Mouse (Mus musculus): ENCODE results near the gene Tbcd. TPM values are rescaled to one million over a fixed set of nuclear protein-coding genes. Genes with fewer than 3 reads are reported as not detected.

Gene Tbcd
- 61.8 and 64.8 TPM in 2 replicates for polyA plus RNA-seq (2015; fragmentation: Nextera tagmentation; extraction: Ambion mirVana)

DNA sequence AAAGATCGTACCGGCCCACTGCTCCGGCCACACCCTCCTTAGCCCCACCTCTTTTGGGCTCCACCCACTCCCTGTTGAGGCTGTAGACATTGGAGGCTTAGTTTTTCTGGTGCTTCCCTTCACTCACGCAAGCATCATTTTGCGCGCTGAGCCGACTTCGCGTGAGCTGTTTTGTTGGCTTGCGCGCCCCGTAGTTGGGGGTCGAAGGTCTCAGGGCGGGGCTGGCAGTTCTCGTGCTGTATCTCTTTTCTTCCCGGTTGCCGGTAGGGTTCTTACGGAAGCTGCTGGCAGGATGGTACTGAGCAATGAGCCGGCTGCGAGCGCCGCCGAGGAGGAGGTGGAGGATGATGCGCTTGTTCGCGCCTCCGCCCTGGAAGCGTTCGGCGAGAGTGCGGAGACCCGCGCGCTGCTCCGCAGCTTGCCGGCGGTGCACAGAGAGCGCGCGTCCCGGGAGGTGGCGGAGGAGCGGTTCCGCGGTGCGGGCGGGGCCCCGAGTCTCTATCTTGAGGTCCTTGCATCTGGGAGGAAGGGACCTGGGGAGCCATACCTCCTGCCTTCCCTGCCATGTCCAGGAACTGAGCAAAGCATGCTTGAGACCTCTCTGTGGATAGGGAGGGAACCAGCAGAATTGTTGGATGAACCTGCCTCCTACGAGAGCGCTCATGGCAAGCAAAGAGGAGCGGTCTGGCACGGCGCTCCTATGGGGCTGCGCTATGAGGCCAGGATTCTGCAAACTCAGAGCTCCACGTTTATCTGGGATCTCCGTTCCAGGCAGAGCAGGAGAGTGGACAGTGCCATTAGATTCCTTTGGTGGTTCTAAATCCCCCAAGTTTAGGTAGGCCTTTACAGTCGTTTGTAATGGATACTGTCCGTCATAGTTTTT is at the start of gene Tbcd:
Gene Tbcd, plus strand, starts transcription at position 197 of the 883 bp plus-strand sequence.
- H3K27ac ChIP-seq, result peak within 1 kb of the TSS; percentile 86
- peak within 1 kb of the TSS; percentile 80 for H3K4me3 ChIP-seq
- no peaks in the 10 kb centered on the region for H3K27me3 ChIP-seq (replicated peaks)
- peak within 1 kb of the TSS; percentile 59 for H3K4me2 ChIP-seq
- peak; percentile 95 for ATAC-seq (replicated peaks)
- H3K4me1 ChIP-seq, result peaks cover 24% of the 10 kb centered on the region
- WGBS, result under 1% methylated on average over 58 of the region's 58 CpGs
- H3K9ac ChIP-seq, result peak within 1 kb of the TSS; percentile 70
- H3K36me3 ChIP-seq (replicated peaks), result 0 out of 2 replicates have a peak, but pooled peaks cover 12% of the 10 kb centered on the region
- no peaks in the 10 kb centered on the region for H3K9me3 ChIP-seq

DNA sequence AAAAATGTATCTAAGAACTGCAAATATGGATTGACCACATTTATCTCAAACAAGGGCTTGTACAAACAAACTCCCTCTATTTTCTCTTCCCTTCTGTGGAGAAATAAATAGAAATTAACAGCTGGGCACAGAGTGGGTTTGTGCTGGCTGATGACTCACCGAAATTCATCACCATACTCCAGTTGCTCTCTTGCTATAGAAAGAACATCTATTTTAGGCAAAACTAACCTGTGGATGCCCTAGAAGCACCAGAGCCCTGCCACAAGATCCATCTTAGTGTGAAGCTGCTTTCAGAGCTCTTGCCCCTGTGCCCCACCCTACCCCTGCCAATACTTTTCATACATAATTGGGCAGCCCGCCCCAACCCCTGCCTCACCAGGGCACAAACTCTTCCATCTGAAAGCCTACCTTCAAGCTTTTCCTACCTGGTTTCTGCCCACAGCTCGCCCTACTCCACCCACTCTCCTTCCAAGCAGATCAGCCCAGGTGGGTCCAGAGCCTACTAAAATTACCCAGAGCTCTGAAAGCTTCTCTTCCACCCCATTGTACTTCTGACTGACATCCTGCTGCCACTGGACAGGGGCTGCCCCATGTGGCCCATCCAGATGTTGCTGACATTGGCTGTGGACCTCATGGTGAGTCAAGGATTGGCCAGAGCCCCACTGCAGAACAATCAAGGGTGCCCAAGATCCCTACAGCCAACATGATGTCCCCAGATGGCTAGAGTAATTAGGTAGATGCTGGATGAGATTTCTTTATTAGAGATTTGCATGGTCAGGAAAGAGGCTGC is 44.2 kb upstream of the Tbcd start:
- H3K4me1 ChIP-seq, result no peaks in the 10 kb centered on the region
- no peak overlapping the region for H3K9ac ChIP-seq
- no peaks in the 10 kb centered on the region for H3K36me3 ChIP-seq (replicated peaks)
- ATAC-seq (replicated peaks), result no peak
- no peak overlapping the region for H3K4me3 ChIP-seq
- no peak overlapping the region for H3K27ac ChIP-seq
- WGBS, result 79% methylated on average over 3 of the region's 3 CpGs
- no peaks in the 10 kb centered on the region for H3K27me3 ChIP-seq (replicated peaks)
- H3K9me3 ChIP-seq, result no peaks in the 10 kb centered on the region
- H3K4me2 ChIP-seq, result no peak overlapping the region

DNA sequence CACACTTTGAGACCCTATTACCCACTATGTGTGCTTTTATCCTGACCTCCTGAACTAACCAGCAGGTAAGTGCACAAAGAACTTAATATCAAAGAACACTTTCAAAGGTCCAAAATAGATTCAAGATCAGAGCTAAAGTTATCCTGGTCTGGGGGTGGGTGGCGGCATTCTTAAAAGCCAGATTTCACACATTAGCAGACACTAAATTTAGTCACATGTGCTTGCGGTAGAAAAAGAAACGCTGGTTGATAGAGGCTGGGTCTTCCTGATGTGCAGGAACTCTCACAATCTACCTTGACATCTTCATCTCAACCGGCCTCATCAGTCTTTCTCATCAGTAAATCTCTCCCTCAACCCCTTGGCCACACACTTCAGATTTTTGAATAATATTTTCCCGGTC is 37.0 kb upstream of the Tbcd start:
- H3K4me2 ChIP-seq, result no peak overlapping the region
- no peak for ATAC-seq (replicated peaks)
- H3K36me3 ChIP-seq (replicated peaks), result no peaks in the 10 kb centered on the region
- H3K4me1 ChIP-seq, result no peaks in the 10 kb centered on the region
- no peaks in the 10 kb centered on the region for H3K27me3 ChIP-seq (replicated peaks)
- no peaks in the 10 kb centered on the region for H3K9me3 ChIP-seq
- WGBS, result 89% methylated on average over 5 of the region's 5 CpGs
- no peak overlapping the region for H3K4me3 ChIP-seq
- no peak overlapping the region for H3K9ac ChIP-seq
- no peak overlapping the region for H3K27ac ChIP-seq

DNA sequence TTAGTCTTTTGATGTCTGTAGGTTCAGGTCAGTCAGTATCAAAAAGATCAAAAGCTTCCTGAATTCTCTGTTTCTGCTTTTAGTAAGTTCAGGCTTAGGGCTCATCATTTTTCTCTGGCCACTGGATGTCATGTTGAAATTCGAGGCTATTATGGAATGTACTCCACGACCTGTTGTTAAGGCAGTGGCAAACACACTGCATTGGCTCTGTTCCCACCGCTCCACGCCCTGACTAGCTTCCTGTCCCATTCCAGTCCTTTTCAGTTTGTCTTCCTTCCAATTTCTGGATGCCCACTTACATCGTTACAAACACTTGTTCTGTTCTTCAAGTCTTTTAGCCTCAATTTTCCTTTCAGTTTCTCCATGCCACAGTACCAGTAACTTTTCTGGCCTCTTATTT is 36.4 kb upstream of the Tbcd start:
- no peak for ATAC-seq (replicated peaks)
- H3K9ac ChIP-seq, result no peak overlapping the region
- H3K36me3 ChIP-seq (replicated peaks), result no peaks in the 10 kb centered on the region
- H3K27me3 ChIP-seq (replicated peaks), result no peaks in the 10 kb centered on the region
- H3K4me1 ChIP-seq, result peaks cover 1% of the 10 kb centered on the region
- no peak overlapping the region for H3K4me2 ChIP-seq
- H3K27ac ChIP-seq, result no peak overlapping the region
- no peaks in the 10 kb centered on the region for H3K9me3 ChIP-seq
- H3K4me3 ChIP-seq, result no peak overlapping the region
- WGBS, result 72% methylated on average over 5 of the region's 5 CpGs

DNA sequence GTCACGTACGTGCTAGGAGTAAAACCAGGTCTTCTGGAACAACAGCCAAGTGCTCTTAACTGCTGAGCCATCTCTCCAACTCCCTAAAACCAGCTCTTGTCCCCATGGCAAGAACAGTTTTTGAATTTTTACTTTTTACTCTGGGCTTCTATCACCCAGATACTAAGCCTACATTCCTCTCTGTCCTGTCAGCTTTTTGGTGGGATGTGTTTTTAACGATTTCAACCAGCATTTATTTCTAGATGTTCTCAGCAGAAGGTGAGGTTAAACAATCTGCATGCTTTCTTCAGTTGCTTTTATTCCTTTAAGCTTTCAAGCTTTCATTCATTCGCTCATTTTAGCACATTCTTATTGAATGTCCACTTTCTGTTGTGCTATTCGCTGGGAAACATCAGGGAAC is 33.8 kb upstream of the Tbcd start:
- ATAC-seq (replicated peaks), result no peak
- Histone ChIP-seq H3K4me1 (peaks cover 16% of the 10 kb centered on the region), H3K27ac (no peak overlapping the region), H3K4me2 (no peak overlapping the region), H3K9ac (no peak overlapping the region), H3K9me3 (no peaks in the 10 kb centered on the region), H3K27me3 (replicated peaks) (no peaks in the 10 kb centered on the region), H3K4me3 (no peak overlapping the region), H3K36me3 (replicated peaks) (no peaks in the 10 kb centered on the region)
- 87% methylated on average over 5 of the region's 5 CpGs for WGBS

DNA sequence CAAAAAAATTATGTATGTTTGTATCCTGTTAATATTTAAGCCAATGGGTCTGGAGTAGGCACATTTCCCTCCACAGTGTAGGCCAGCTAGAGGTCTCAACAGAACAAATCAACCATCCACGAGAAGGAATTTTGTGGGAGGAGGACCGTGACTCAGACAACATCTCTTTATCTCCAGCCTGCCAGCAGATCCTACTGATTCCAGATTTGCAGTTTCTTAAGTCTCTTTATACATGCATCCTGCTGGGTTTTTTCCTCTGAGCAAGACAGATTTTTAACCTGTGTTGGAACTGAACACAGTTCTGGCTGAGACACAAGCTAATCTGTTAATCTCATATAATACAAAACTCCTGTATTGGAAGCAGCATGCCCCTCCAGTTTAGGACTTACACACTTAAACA is 32.8 kb upstream of the Tbcd start:
- H3K27me3 ChIP-seq (replicated peaks), result no peaks in the 10 kb centered on the region
- WGBS, result 46% methylated on average over 2 of the region's 2 CpGs
- H3K4me1 ChIP-seq, result peaks cover 16% of the 10 kb centered on the region
- H3K4me3 ChIP-seq, result no peak overlapping the region
- H3K9ac ChIP-seq, result no peak overlapping the region
- ATAC-seq (replicated peaks), result no peak
- H3K9me3 ChIP-seq, result no peaks in the 10 kb centered on the region
- no peak overlapping the region for H3K4me2 ChIP-seq
- H3K36me3 ChIP-seq (replicated peaks), result no peaks in the 10 kb centered on the region
- no peak overlapping the region for H3K27ac ChIP-seq

DNA sequence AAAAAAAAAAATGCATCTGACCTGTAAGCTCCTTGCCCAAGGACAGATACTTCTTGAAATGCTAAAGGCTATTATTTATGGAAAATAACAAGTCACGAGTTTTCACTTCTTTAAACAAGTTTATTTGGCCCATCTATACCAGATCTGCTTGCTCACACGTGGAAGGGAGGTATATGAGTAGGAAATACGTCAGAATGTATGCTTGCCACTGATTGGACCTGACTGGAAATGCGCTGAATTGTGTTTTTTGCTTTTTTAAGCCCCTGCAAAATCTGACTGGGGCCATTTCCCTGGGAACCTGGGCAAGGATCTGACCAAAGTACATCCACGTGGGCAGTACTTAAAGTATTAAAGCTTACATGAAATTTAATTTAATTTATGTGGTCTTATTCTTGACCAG is 31.4 kb upstream of the Tbcd start:
- no peak for ATAC-seq (replicated peaks)
- H3K27me3 ChIP-seq (replicated peaks), result no peaks in the 10 kb centered on the region
- H3K27ac ChIP-seq, result no peak overlapping the region
- peak overlapping the region; percentile 86; the same call in 1 of the 2 replicates for H3K4me3 ChIP-seq
- peak overlapping the region; percentile 90 for H3K4me2 ChIP-seq
- 53% methylated on average over 5 of the region's 5 CpGs for WGBS
- H3K4me1 ChIP-seq, result peaks cover 16% of the 10 kb centered on the region
- no peaks in the 10 kb centered on the region for H3K36me3 ChIP-seq (replicated peaks)
- no peaks in the 10 kb centered on the region for H3K9me3 ChIP-seq
- peak overlapping the region; percentile 63; the same call in 1 of the 2 replicates for H3K9ac ChIP-seq

DNA sequence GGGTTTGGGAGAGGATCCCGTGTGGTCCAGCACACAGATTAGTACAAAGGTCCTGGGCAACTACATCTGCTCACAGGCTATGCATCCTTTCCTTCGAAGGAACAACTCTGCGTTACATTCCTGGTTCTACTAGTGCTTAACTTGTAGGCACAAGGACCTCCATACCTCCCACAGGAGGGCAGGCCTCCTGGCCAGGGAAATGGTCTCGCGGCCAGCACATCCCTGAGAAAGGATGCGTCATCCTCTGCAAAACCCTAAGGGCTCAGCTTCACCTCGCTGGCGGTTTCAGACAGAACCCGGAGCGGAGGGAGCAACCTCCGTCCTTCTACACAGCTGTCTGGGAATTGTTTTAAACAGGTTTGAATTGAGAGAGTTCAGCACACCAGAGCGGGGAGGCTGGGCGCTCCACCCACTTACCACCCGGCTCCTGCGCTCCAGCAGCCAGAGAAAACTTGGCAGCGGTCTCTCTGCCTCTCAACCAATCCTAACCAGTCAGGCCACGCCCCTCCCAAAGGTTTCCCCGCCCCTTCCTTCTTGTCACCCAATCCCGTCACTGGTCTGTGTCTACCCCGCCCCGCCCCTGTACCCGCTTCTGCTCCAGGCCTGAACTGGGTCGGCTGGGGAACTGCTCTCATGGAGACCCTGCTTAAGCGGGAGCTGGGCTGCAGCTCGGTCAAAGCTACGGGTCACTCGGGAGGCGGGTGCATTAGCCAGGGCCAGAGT is 30.8 kb upstream of the Tbcd start, which contains the start of gene Fn3krp:
Gene Fn3krp, plus strand, starts transcription at position 572 of the 723 bp plus-strand sequence.
- peaks cover 16% of the 10 kb centered on the region for H3K4me1 ChIP-seq
- peak within 1 kb of the TSS; percentile 90 for H3K4me2 ChIP-seq
- H3K4me3 ChIP-seq, result peak within 1 kb of the TSS; percentile 86
- H3K36me3 ChIP-seq (replicated peaks), result no peaks in the 10 kb centered on the region
- no peaks in the 10 kb centered on the region for H3K9me3 ChIP-seq
- H3K9ac ChIP-seq, result peak within 1 kb of the TSS; percentile 63
- H3K27ac ChIP-seq, result peak within 1 kb of the TSS; percentile 76
- 1% methylated on average over 28 of the region's 28 CpGs for WGBS
- H3K27me3 ChIP-seq (replicated peaks), result no peaks in the 10 kb centered on the region
- ATAC-seq (replicated peaks), result peak; percentile 99

DNA sequence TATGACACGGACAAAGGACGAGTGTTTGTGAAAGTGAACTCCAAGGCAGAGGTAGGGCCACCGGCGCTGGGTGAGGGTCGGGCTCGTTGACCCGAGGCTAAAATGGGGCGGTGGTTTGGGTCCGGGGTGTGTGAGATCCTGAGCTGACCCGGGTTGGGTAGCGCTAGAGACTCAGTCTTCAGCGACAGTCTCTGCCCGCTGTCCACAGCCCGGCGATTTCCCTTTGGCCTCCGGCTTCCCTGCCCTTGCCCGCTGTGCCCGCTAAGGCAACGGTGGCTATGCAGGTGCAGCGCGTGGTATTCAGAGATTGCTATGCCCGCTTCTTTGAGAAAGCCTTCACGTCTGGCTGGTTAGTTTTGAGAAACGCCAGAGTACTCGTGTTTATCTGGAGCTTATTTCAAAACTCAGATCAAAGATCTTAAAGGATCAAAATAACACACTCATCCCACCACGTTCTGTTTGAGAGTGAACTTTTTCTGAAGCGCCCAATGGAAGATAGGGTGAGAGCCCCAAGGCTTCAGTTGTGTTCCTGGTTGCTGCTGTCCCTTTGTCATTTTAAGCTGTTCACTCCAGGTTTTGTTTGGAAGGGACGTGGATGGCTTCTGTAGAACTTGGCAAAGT is 30.1 kb upstream of the Tbcd start:
- Histone ChIP-seq H3K4me1 (peaks cover 16% of the 10 kb centered on the region), H3K9ac (peak overlapping the region; percentile 63), H3K27ac (peak overlapping the region; percentile 76), H3K36me3 (replicated peaks) (no peaks in the 10 kb centered on the region), H3K9me3 (no peaks in the 10 kb centered on the region), H3K27me3 (replicated peaks) (no peaks in the 10 kb centered on the region), H3K4me2 (peak overlapping the region; percentile 90), H3K4me3 (peak overlapping the region; percentile 86)
- ATAC-seq (replicated peaks), result peak; percentile 81; the same call in 1 of the 2 replicates
- WGBS, result under 1% methylated on average over 28 of the region's 28 CpGs

DNA sequence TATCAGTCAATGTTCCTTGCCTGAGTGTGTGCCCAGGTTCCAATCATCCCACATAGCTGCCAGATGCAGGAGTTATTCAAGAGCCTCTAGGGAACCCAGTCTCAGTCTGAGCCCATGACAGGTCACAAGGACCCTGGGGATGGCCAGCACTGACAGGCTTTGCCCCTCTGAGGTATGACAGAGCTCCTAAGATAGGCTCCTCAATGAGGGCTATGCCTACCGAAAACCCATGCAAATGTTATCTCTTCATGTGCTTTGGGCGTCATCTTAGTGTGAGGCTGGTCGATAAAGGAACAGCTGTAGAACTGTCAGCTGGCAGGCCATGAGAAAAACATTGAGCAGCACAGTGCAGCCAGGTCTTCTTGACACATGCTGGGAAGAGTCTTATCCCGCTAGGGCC is 18.4 kb upstream of the Tbcd start:
- Histone ChIP-seq H3K9me3 (no peaks in the 10 kb centered on the region), H3K4me2 (no peak overlapping the region), H3K9ac (no peak overlapping the region), H3K36me3 (replicated peaks) (no peaks in the 10 kb centered on the region), H3K27me3 (replicated peaks) (no peaks in the 10 kb centered on the region), H3K4me3 (no peak overlapping the region), H3K4me1 (peaks cover 20% of the 10 kb centered on the region), H3K27ac (no peak overlapping the region)
- WGBS, result 87% methylated on average over 4 of the region's 4 CpGs
- no peak for ATAC-seq (replicated peaks)

DNA sequence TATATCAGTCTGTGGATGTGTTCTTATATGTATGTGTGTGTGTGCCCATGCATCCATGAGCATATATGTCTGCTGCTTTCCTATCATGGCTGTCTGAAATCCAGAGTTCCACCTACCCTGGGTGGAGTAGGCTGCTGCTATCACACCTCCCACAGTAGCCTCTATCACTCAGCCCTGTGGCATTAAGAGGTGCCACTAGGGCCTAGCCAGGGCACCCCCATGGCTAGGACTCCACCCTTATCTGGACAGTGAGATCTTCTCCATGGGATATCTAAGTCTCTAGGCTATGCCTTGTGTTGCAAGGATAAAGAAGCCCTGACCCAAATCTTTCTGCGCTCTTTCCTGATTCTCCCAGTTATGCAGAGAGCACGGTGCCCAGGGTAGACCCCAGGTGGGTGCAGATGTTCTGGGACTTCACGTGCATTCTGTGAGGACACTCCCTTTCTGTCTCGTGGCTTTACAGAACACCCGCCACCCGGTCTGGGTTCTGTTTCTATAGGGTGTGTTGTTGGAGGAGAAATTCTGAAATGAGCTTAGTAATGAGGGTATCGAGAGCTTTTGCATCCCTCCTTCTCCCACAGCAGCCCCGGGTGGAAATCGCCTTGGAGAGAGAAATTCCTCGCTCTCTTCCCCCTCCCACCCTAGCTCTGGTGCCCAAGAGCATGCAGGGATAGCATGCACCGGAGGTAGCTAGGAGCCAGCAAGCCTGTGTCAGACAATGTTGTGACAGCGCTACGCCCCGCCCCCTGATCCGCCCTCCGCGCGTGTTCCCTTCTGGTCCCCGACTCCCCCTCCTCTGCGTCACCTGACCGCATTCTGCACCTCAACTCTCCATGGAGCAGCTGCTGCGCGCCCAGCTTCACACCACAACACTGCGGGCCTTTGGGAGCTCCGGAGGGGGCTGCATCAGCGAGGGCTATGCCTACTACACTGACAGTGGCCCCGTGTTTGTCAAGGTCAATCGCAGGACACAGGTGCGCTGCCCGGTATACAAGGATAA is 17.3 kb upstream of the Tbcd start, which contains the start of gene Fn3k:
Gene Fn3k, plus strand, starts transcription at position 758 of the 1,000 bp plus-strand sequence.
- ATAC-seq (replicated peaks), result peak; percentile 98
- peak within 1 kb of the TSS; percentile 71 for H3K27ac ChIP-seq
- WGBS, result 6% methylated on average over 30 of the region's 30 CpGs
- no peaks in the 10 kb centered on the region for H3K9me3 ChIP-seq
- H3K9ac ChIP-seq, result peak within 1 kb of the TSS; percentile 53
- H3K4me3 ChIP-seq, result peak within 1 kb of the TSS; percentile 53
- H3K4me2 ChIP-seq, result peak within 1 kb of the TSS; percentile 88
- H3K4me1 ChIP-seq, result peaks cover 26% of the 10 kb centered on the region
- no peaks in the 10 kb centered on the region for H3K36me3 ChIP-seq (replicated peaks)
- no peaks in the 10 kb centered on the region for H3K27me3 ChIP-seq (replicated peaks)
